Mouse (Mus musculus) neural tube, embryonic 11.5 days (tissue): ENCODE measurements around the gene Tor4a. TPM values are rescaled to one million over a fixed set of nuclear protein-coding genes. Genes with fewer than 3 reads are reported as not detected.

ENCODE experiments used
- ATAC-seq: fragments of 200-750 bp; cut with Nextera tagmentation; 2 replicates; pipeline ENCODE4 v1.8.0; 2017; ENCODE audit warnings: moderate number of reproducible peaks, mild to moderate bottlenecking, moderate TSS enrichment, moderate library complexity; ENCODE audit not compliant: insufficient read depth, low FRiP score, low TSS enrichment
- DNase-seq: peaks from one replicate; pipeline ENCODE4 v3.0.0-alpha.2; 2015; ENCODE audit warnings: low spot score
- H3K27ac ChIP-seq: fragments of 300-500 bp; sonication (generic); 2 replicates; pipeline ENCODE4 v1.5.1; 2014; ENCODE audit warnings: low read depth, mild to moderate bottlenecking, low read length
- H3K27me3 ChIP-seq: fragments of 300-500 bp; sonication (generic); 2 replicates; pipeline ENCODE4 v1.6.1; 2014; ENCODE audit warnings: mild to moderate bottlenecking, low read length, mixed read lengths; ENCODE audit not compliant: control insufficient read depth, insufficient read depth
- H3K36me3 ChIP-seq: fragments of 300-500 bp; sonication (generic); 2 replicates; pipeline ENCODE4 v1.6.1; 2014; ENCODE audit warnings: mild to moderate bottlenecking, low read length, moderate library complexity, mixed read lengths; ENCODE audit not compliant: control insufficient read depth, insufficient read depth
- H3K4me1 ChIP-seq: fragments of 300-500 bp; sonication (generic); 2 replicates; pipeline ENCODE4 v1.6.1; 2014; ENCODE audit warnings: low read length, mixed read lengths; ENCODE audit not compliant: control insufficient read depth, insufficient read depth
- H3K4me2 ChIP-seq: fragments of 300-500 bp; sonication (generic); 2 replicates; pipeline ENCODE4 v1.6.1; 2014; ENCODE audit warnings: low read depth, mild to moderate bottlenecking, moderate library complexity
- H3K4me3 ChIP-seq: fragments of 300-500 bp; sonication (generic); 2 replicates; pipeline ENCODE4 v1.5.1; 2014; ENCODE audit warnings: low read depth, low read length
- H3K9ac ChIP-seq: fragments of 300-500 bp; sonication (generic); 2 replicates; pipeline ENCODE4 v1.6.1; 2014; ENCODE audit warnings: mild to moderate bottlenecking, low read length
- H3K9me3 ChIP-seq: fragments of 300-500 bp; sonication (generic); 2 replicates; pipeline ENCODE4 v1.6.1; 2016; ENCODE audit warnings: low read length; ENCODE audit not compliant: control insufficient read depth
- WGBS: fragments of 180-500 bp; shearing (Covaris S2); extraction: QIAGEN DNeasy Blood & Tissue Kit; methylation state at CpG from one replicate; pipeline ENCODE4 v1.1.7; 2014; 5-methylcytosine and 5-hydroxymethylcytosine counted together
- polyA plus RNA-seq: library from polyadenylated mRNA; unstranded; fragments of >200 nt; fragmentation: Nextera tagmentation; extraction: Ambion mirVana; gene quantifications from 2 replicates; pipeline ENCODE4 v1.2.1, GENCODE M21; 2014

The Tor4a gene
- polyA plus RNA-seq, 1 experiment from 2014 or later = 1.6 TPM

- 62% methylated on average over 2 of the region's 2 CpGs for WGBS
- DNase-seq (no peak), ATAC-seq (no peak)
- no peak overlapping the region for H3K4me2 ChIP-seq
- H3K9me3 ChIP-seq = no peaks in the 10 kb centered on the region
- no peak overlapping the region for H3K27ac ChIP-seq
- H3K36me3 ChIP-seq = no peaks in the 10 kb centered on the region
- H3K4me1 ChIP-seq = no peaks in the 10 kb centered on the region
- H3K9ac ChIP-seq = no peak overlapping the region
- H3K4me3 ChIP-seq = no peak overlapping the region
- no peaks in the 10 kb centered on the region for H3K27me3 ChIP-seq
These were observed 39.0 kb downstream of the Tor4a start for GRCm38 (mm10) chr2:25157655-25158054.

DNA sequence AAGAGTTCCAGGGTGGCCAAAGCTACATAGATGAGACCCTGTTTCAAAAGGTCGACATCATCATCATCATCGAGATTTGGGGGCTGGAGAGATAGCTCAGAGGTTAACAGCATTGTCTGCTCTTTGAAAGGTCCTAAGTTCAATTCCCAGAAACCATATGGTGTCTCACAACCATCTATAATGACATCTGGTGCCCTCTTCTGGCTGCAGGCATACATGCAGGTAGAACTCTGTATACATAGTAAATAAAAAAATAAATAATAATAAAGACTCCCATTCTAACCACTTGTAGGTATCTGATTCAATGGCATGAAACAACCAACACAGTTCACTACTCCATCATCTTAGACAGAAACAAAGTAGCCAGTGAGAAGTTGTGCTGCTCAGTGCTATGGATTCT lies 39.7 kb downstream of the Tor4a start:
- ATAC-seq = no peak
- H3K9me3 ChIP-seq = no peaks in the 10 kb centered on the region
- H3K4me3 ChIP-seq = no peak overlapping the region
- no peaks in the 10 kb centered on the region for H3K27me3 ChIP-seq
- 36% methylated on average over 2 of the region's 2 CpGs for WGBS
- no peak overlapping the region for H3K4me2 ChIP-seq
- DNase-seq = no peak
- no peaks in the 10 kb centered on the region for H3K4me1 ChIP-seq
- no peak overlapping the region for H3K9ac ChIP-seq
- H3K27ac ChIP-seq = no peak overlapping the region
- no peaks in the 10 kb centered on the region for H3K36me3 ChIP-seq

DNA sequence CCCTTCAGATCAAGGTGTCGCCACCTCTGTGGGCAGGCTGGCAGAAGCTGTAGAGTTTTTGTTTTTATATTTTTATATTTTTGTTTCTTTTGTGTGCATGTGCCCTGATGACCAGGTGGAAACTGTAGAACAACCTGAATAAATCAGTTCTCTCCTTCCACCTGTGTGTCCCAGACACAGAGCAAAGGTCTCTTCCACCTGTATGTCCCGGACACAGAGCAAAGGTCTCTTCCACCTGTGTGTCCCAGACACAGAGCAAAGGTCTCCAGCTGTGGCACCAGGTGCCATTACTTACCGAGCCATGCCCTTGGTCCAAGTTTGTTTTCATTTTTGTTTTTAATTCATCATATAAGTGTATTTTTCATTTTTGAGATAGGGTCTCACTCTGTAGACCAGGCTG lies 40.5 kb downstream of the Tor4a start:
- DNase-seq = no peak

DNA sequence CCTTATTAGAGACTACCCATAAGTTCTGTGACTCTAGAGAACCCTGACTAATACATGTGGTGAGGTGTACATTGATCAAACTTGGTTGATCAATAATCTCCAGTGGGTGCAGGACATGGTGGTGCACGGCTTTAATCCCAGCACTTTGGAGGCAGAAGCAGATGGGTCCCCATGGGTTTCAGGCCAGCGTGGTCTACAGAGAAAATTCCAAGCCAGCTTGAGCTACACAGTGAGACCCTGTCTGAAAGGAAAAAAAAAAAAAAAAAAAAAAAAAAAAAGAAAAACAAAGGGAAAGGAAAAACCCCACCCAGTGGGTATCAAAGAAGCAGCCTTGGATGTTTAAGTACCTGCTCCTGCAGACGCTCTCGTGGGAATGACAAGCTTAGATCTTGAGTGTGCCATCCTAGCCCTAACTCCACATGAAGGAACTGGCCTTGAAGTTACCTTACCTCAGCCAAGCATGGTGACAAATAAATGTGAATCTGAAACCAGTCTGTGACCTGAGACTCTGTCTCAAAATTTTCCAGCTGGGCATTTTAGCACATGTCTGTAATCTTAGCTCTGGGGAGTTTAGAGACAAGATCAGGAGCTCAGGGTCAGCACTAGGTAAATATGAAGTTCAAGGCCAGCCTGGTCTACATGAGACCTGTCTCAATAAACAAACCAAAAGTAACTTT lies 45.3 kb downstream of the Tor4a start:
- no peak overlapping the region for H3K9ac ChIP-seq
- no peaks in the 10 kb centered on the region for H3K4me1 ChIP-seq
- DNase-seq (no peak), ATAC-seq (no peak)
- no peak overlapping the region for H3K4me3 ChIP-seq
- H3K9me3 ChIP-seq = no peaks in the 10 kb centered on the region
- H3K27ac ChIP-seq = no peak overlapping the region
- WGBS = 72% methylated on average over 4 of the region's 4 CpGs
- H3K36me3 ChIP-seq = no peaks in the 10 kb centered on the region
- H3K4me2 ChIP-seq = no peak overlapping the region
- H3K27me3 ChIP-seq = no peaks in the 10 kb centered on the region

More for the DNA sequence above, 40.5 kb downstream of the Tor4a start:
- Histone ChIP-seq H3K27me3 (no peaks in the 10 kb centered on the region), H3K9ac (no peak overlapping the region), H3K36me3 (no peaks in the 10 kb centered on the region), H3K9me3 (no peaks in the 10 kb centered on the region), H3K4me2 (no peak overlapping the region), H3K4me1 (no peaks in the 10 kb centered on the region), H3K27ac (no peak overlapping the region), H3K4me3 (no peak overlapping the region)
- ATAC-seq = no peak
- 93% methylated on average over 3 of the region's 3 CpGs for WGBS

- H3K36me3 ChIP-seq = no peaks in the 10 kb centered on the region
- DNase-seq (no peak), ATAC-seq (no peak)
- no peaks in the 10 kb centered on the region for H3K9me3 ChIP-seq
- H3K4me3 ChIP-seq = no peak overlapping the region
- H3K27me3 ChIP-seq = no peaks in the 10 kb centered on the region
- H3K27ac ChIP-seq = no peak overlapping the region
- no peak overlapping the region for H3K9ac ChIP-seq
- WGBS = 88% methylated on average over 2 of the region's 2 CpGs
- no peaks in the 10 kb centered on the region for H3K4me1 ChIP-seq
- H3K4me2 ChIP-seq = no peak overlapping the region
These were observed 47.0 kb downstream of the Tor4a start for GRCm38 (mm10) chr2:25149643-25150042.

DNA sequence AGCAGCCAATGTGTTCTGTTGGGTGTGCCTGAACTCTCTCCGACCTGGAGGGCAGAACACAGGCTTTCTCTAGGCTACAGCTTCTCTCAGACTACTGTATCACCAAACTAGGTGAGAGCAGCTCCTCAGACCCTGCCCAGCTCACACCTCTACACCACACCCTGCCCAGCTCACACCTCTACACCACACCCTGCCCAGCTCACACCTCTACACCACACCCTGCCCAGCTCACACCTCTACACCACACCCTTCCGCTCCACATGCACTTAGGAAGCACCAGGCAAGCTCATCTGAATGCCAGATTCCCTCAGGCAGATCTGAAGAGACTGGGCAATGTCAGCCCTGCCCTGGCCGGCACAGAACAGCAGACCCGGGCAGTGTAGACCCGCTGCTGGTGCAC lies 48.8 kb downstream of the Tor4a start:
- Histone ChIP-seq H3K4me2 (no peak overlapping the region), H3K36me3 (no peaks in the 10 kb centered on the region), H3K27ac (no peak overlapping the region), H3K9me3 (no peaks in the 10 kb centered on the region), H3K4me3 (no peak overlapping the region), H3K27me3 (no peaks in the 10 kb centered on the region), H3K4me1 (no peaks in the 10 kb centered on the region), H3K9ac (no peak overlapping the region)
- DNase-seq (no peak), ATAC-seq (no peak)
- 64% methylated on average over 5 of the region's 5 CpGs for WGBS

GRCm38 (mm10) chr2:25147398-25147797 lies 49.3 kb downstream of the Tor4a start:
- 80% methylated on average over 5 of the region's 5 CpGs for WGBS
- ATAC-seq = no peak

DNA sequence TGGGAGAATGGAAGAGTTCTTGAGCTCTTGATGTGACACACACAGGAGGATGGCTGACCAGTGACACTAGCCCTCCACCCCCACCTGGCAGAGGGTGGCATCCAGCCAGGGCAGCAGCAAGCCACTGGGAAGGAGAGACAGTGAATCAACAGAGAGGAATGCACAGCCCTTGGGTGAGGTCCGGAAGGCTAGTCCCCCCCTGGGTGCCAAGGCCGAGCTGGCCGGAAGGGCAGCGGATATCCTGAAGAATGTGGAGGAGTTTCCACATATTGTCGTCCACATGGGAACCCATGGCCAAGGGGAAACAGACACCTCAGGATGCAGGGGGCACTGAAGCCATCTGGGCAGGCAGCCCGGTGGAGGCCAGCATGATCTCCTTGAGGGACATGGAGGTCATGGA lies 51.3 kb downstream of the Tor4a start:
- Histone ChIP-seq H3K27ac (no peak overlapping the region), H3K4me1 (no peaks in the 10 kb centered on the region), H3K9ac (no peak overlapping the region), H3K9me3 (no peaks in the 10 kb centered on the region), H3K36me3 (no peaks in the 10 kb centered on the region), H3K4me2 (no peak overlapping the region), H3K4me3 (no peak overlapping the region), H3K27me3 (no peaks in the 10 kb centered on the region)
- ATAC-seq (no peak), DNase-seq (no peak)
- 83% methylated on average over 6 of the region's 6 CpGs for WGBS

More at GRCm38 (mm10) chr2:25147398-25147797, 49.3 kb downstream of the Tor4a start:
- H3K9ac ChIP-seq = no peak overlapping the region
- no peaks in the 10 kb centered on the region for H3K36me3 ChIP-seq
- no peaks in the 10 kb centered on the region for H3K9me3 ChIP-seq
- H3K27ac ChIP-seq = no peak overlapping the region
- no peak overlapping the region for H3K4me2 ChIP-seq
- DNase-seq = no peak
- no peak overlapping the region for H3K4me3 ChIP-seq
- no peaks in the 10 kb centered on the region for H3K4me1 ChIP-seq
- no peaks in the 10 kb centered on the region for H3K27me3 ChIP-seq
